8 mouse cellular contexts compared by ENCODE assay signal in genomic region chr16:20629731-20630634, GRCm38 (mm10). TPM values are rescaled to one million over a fixed set of nuclear protein-coding genes. Genes with fewer than 3 reads are reported as not detected.
DNase-seq lines count a peak whose midpoint lies in the region; ATAC-seq lines count a peak whose summit lies in the region.

Gene Ece2 (plus strand): TSS chr16:20629828.

- DNase-seq in frontal cortex, adult 2 months (ENCODE audit: extremely low spot score in 1 of 2, low spot score in 1 of 2): no peak
- no peak for DNase-seq in frontal cortex, postnatal 25 days (ENCODE audit: low spot score in 2 of 2)
- peak; percentile 34 for DNase-seq in 3T3-L1 (ENCODE audit: low read depth, low spot score)
- DNase-seq in cerebellum, adult 18-20 months: peak; percentile 59 to 76
- peak; percentile 21 to 23 for DNase-seq in layer of hippocampus, postnatal 36 days
- DNase-seq in midbrain, embryonic 10.5 days (ENCODE audit: low spot score): peak; percentile 58
- DNase-seq in testis, postnatal 14 days (ENCODE audit: low spot score): peak; percentile 17

- peak within 1 kb of the TSS; percentile 72 for H3K9ac ChIP-seq in forebrain, embryonic 16.5 days (replicated peaks; ENCODE audit: low read depth, low read length)

- H3K4me3 ChIP-seq in forebrain, embryonic 16.5 days (replicated peaks; ENCODE audit: low read length): peak within 1 kb of the TSS; percentile 65
- H3K4me3 ChIP-seq in midbrain, embryonic 10.5 days: peak within 1 kb of the TSS; percentile 76

- ATAC-seq in forebrain, embryonic 16.5 days: peak; percentile 45

- H3K27ac ChIP-seq in forebrain, embryonic 16.5 days (ENCODE audit: low read length): peak within 1 kb of the TSS; percentile 65
- peak within 1 kb of the TSS; percentile 87 for H3K27ac ChIP-seq in midbrain, embryonic 10.5 days (replicated peaks)

- no peaks in the 10 kb centered on the region for H3K27me3 ChIP-seq in forebrain, embryonic 16.5 days (replicated peaks; ENCODE audit: control insufficient read depth, insufficient read depth, low read length)
- peaks cover 32% of the 10 kb centered on the region for H3K27me3 ChIP-seq in midbrain, embryonic 10.5 days (ENCODE audit: low read depth, poor library complexity, severe bottlenecking)

- H3K9me3 ChIP-seq in forebrain, embryonic 16.5 days (ENCODE audit: control insufficient read depth, low read length): no peaks in the 10 kb centered on the region
- H3K9me3 ChIP-seq in midbrain, embryonic 10.5 days (replicated peaks): no peaks in the 10 kb centered on the region

- H3K4me1 ChIP-seq in forebrain, embryonic 16.5 days (replicated peaks; ENCODE audit: control insufficient read depth, insufficient read depth, low read length): peaks cover 23% of the 10 kb centered on the region
- H3K4me1 ChIP-seq in midbrain, embryonic 10.5 days: peaks cover 18% of the 10 kb centered on the region

- H3K36me3 ChIP-seq in forebrain, embryonic 16.5 days (ENCODE audit: control insufficient read depth, insufficient read depth): no peaks in the 10 kb centered on the region
- 0 out of 2 replicates have a peak, but pooled peaks cover 6% of the 10 kb centered on the region for H3K36me3 ChIP-seq in midbrain, embryonic 10.5 days

- WGBS in forebrain, embryonic 16.5 days: 6% methylated on average over 48 of the region's 54 CpGs
- 8% methylated on average over 54 of the region's 54 CpGs for WGBS in midbrain, embryonic 10.5 days

- H3K4me2 ChIP-seq in forebrain, embryonic 16.5 days (ENCODE audit: low read length): peak within 1 kb of the TSS; percentile 90

RNA-seq across cellular contexts. Expression of gene Ece2, which starts in this region (rescaled TPM):
- 36.6 and 42.7 TPM in 2 replicates for polyA plus RNA-seq in frontal cortex, adult 2 months (2012; rRNA removed)
- polyA plus RNA-seq in forebrain, embryonic 16.5 days (2015; fragmentation: Nextera tagmentation; extraction: Ambion mirVana): 12.4 and 17.0 TPM in 2 replicates
- 10 to 100 TPM; 28.4 to 29.2 TPM for total RNA-seq in layer of hippocampus, postnatal 36 days (2021)
- polyA plus RNA-seq in midbrain, embryonic 10.5 days (2016; fragmentation: Nextera tagmentation; extraction: Ambion mirVana): 5.0 and 6.5 TPM in 2 replicates

Comparison
In these comparisons a context has a peak if more than half of its experiments do, and no peak if none do; other contexts are left out.
1. DNase-seq: peak in 3T3-L1 (single experiment), cerebellum, adult 18-20 months (2 of 2), layer of hippocampus, postnatal 36 days (2 of 2), midbrain, embryonic 10.5 days (single experiment) and testis, postnatal 14 days (single experiment); none in frontal cortex, adult 2 months (0 of 2) and frontal cortex, postnatal 25 days (0 of 2).